Mouse (Mus musculus) embryo, embryonic 9.5 days (tissue): ENCODE measurements at regions not wholly inside any gene's neighbourhood (a gene's known extent, or its start where the extent isn't known, plus 50 kb on each side); places are given as distances from the start of the nearest gene placed in this dataset.

Experiments used
- DNase-seq: peaks from one replicate; pipeline ENCODE4 v3.0.0-alpha.2; 2017; ENCODE audit errors: extremely low spot score

DNA sequence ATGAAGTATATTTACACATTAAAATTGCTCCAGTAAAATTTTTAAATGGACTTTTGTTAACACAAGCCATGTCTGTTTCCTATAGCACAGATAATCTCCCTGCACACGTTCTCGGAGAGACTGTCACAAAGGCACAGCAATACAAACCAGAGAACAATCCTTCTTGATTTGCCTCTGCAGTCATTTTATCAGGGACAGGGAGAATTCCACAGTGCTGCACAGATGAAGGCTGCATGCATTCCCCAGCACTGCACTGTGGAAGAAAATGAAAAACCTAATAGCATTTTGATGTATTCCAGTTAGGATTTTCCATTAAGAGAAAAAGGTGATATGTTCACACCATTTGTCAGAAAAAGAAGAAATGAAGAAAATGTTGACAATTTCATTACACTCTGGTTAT is 63.4 kb upstream of the 1700008P02Rik start:
- DNase-seq, result no peak

DNA sequence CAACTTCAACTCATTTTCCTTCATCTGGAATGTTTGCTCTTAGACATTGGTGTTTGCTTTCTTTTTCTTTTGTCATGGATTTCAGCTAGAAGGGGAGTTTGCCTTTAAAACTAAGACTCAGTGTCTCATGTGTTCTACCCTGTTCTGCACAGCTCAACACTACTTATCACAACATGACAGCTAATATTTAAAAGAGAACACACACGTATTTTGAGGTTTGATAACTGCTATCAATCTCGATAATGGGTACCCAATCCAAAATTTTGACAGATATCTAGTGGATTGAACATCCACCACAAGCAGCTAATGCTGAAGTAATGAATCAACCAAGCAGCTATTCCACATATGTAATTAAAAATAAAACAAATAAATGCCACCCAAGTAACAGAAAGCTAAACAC is 61.2 kb upstream of the 1700008P02Rik start:
- no peak for DNase-seq

DNA sequence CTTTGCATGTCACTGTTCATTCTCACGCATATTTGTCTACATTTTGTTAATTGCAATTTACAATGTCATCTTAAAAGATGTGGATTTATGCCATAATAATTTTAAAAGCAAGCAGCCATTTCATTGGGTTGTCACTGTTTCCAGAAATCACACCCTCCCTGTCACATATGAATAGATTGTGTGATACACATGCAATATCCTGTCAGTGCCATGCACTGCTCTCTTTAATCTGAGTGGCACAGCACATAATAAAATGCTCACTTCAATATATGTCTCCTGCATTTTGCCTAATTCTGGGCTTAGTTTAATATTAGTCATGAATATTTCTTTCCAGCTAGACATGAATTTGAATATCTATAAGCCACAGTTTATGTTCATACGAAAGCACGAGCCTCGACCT is 56.1 kb upstream of the 1700008P02Rik start:
- no peak for DNase-seq

DNA sequence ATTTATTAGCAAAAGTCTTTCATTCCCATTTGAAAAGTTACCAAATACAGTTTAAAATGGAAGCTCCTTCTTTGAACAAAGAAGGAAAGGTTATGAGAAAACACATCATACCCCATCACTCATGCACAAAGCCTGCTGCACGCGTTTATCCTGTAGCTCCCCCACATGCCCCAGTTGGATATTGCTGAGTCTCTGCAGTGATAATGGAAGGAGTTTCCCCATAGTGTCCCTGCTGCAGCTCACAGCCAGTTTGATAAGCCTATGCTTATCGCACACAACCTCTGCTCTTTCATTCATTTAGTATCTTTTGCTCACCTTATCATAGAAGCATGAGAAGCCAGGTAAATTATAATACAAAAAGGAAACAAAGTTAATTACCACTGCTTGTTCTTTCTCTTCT is 55.1 kb upstream of the 1700008P02Rik start:
- no peak for DNase-seq
